Mouse (Mus musculus): ENCODE measurements around the gene Gadd45b. TPM values are rescaled to one million over a fixed set of nuclear protein-coding genes. Genes with fewer than 3 reads are reported as not detected.

The Gadd45b gene
- polyA plus RNA-seq, 1 experiment from 2014 or later = 17.4 TPM

GRCm38 (mm10) chr10:80949081-80949480, 19.2 kb downstream of the Gadd45b start:
- 71% methylated on average over 3 of the region's 3 CpGs for WGBS
- Histone ChIP-seq H3K9me3 (replicated peaks; ENCODE audit: low read length) (no peaks in the 10 kb centered on the region), H3K27me3 (ENCODE audit: insufficient read depth, low read length) (no peaks in the 10 kb centered on the region), H3K4me2 (ENCODE audit: low read length) (no peak overlapping the region), H3K27ac (no peak overlapping the region), H3K9ac (ENCODE audit: low read depth, low read length) (no peak overlapping the region), H3K36me3 (ENCODE audit: insufficient read depth, low read length) (no peaks in the 10 kb centered on the region), H3K4me3 (replicated peaks; ENCODE audit: low read depth, low read length) (no peak overlapping the region), H3K4me1 (replicated peaks; ENCODE audit: insufficient read depth, low read length) (no peaks in the 10 kb centered on the region; the same call in none of the 2 replicates)
- no peak for TF ChIP-seq CTCF (IDR thresholded peaks at IDR 0.05; ENCODE audit: low read depth)
- no peak for DNase-seq (ENCODE audit: low spot score)
- no peak for ATAC-seq (replicated peaks; ENCODE audit: low FRiP score, low read depth)

- no peak for TF ChIP-seq CTCF (IDR thresholded peaks at IDR 0.05; ENCODE audit: low read depth)
- H3K9me3 ChIP-seq (replicated peaks; ENCODE audit: low read length) = no peaks in the 10 kb centered on the region
- H3K27me3 ChIP-seq (ENCODE audit: insufficient read depth, low read length) = no peaks in the 10 kb centered on the region
- no peak overlapping the region for H3K9ac ChIP-seq (ENCODE audit: low read depth, low read length)
- no peaks in the 10 kb centered on the region; the same call in none of the 2 replicates for H3K4me1 ChIP-seq (replicated peaks; ENCODE audit: insufficient read depth, low read length)
- H3K4me2 ChIP-seq (ENCODE audit: low read length) = no peak overlapping the region
- DNase-seq (ENCODE audit: low spot score) (no peak), ATAC-seq (replicated peaks; ENCODE audit: low FRiP score, low read depth) (no peak)
- H3K27ac ChIP-seq = no peak overlapping the region
- 39% methylated on average over 5 of the region's 5 CpGs for WGBS
- no peak overlapping the region for H3K4me3 ChIP-seq (replicated peaks; ENCODE audit: low read depth, low read length)
- no peaks in the 10 kb centered on the region for H3K36me3 ChIP-seq (ENCODE audit: insufficient read depth, low read length)
Observed at GRCm38 (mm10) chr10:80950314-80950713, 20.4 kb downstream of the Gadd45b start.

DNA sequence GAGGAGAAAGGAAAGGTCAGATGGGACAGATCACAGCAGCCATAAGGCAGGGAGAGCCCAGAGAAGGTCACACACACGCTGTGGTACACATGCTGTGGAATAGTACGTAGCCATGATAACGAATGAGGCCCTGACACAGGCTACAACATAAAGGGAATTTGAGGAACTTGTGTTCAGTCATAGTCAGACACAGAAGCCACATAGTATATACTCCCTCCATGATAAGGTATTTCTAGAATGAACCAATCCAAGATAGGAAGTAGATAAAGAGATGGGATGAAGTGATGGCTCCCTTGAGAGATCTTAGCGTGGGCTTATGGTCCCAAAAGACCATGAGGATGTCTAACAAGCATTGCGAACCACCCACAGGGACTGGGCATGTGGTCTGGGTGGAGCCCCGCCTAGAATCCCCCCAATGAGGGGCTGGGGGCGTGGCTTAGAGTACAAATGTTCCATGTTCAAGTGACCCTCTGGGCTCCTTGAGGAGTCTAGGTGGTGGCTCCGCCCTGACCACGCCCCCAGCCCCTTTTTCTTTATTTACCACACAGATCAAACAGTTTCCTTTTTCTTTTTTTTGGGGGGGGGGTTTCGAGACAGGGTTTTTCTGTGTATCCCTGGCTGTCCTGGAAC, 22.0 kb downstream of the Gadd45b start:
- Histone ChIP-seq H3K9me3 (replicated peaks; ENCODE audit: low read length) (no peaks in the 10 kb centered on the region), H3K4me2 (ENCODE audit: low read length) (no peak overlapping the region), H3K27me3 (ENCODE audit: insufficient read depth, low read length) (no peaks in the 10 kb centered on the region), H3K4me3 (replicated peaks; ENCODE audit: low read depth, low read length) (no peak overlapping the region), H3K36me3 (ENCODE audit: insufficient read depth, low read length) (no peaks in the 10 kb centered on the region), H3K4me1 (replicated peaks; ENCODE audit: insufficient read depth, low read length) (no peaks in the 10 kb centered on the region; the same call in none of the 2 replicates), H3K9ac (ENCODE audit: low read depth, low read length) (no peak overlapping the region), H3K27ac (no peak overlapping the region)
- ATAC-seq (replicated peaks; ENCODE audit: low FRiP score, low read depth) (no peak), DNase-seq (ENCODE audit: low spot score) (no peak)
- no peak for TF ChIP-seq CTCF (IDR thresholded peaks at IDR 0.05; ENCODE audit: low read depth)
- WGBS = 78% methylated on average over 10 of the region's 10 CpGs

DNA sequence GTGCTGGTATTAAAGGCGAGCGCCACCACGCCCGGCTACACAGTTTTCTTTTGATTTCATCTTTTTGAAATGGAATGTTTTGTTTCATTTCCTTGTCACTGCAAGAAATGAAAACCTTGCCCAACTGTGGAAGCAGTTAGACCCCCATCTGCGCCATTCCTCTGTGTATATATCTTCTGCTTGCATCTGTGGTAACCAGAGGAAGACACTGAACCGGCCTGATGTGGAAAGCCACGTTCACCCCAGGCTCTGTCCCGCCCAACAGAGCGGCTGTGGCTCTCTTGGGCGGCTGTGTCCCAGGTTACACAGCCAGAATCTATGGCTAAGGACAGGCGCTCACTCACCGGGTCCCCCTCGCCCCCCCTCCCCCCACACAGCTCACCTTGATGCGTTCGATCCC, 22.6 kb downstream of the Gadd45b start:
- Histone ChIP-seq H3K4me2 (ENCODE audit: low read length) (no peak overlapping the region), H3K9me3 (replicated peaks; ENCODE audit: low read length) (no peaks in the 10 kb centered on the region), H3K4me1 (replicated peaks; ENCODE audit: insufficient read depth, low read length) (no peaks in the 10 kb centered on the region; the same call in none of the 2 replicates), H3K9ac (ENCODE audit: low read depth, low read length) (no peak overlapping the region), H3K27ac (no peak overlapping the region), H3K36me3 (ENCODE audit: insufficient read depth, low read length) (no peaks in the 10 kb centered on the region), H3K27me3 (ENCODE audit: insufficient read depth, low read length) (no peaks in the 10 kb centered on the region), H3K4me3 (replicated peaks; ENCODE audit: low read depth, low read length) (no peak overlapping the region)
- no peak for DNase-seq (ENCODE audit: low spot score)
- 77% methylated on average over 15 of the region's 15 CpGs for WGBS
- ATAC-seq (replicated peaks; ENCODE audit: low FRiP score, low read depth) = no peak
- TF ChIP-seq CTCF (IDR thresholded peaks at IDR 0.05; ENCODE audit: low read depth) = no peak

DNA sequence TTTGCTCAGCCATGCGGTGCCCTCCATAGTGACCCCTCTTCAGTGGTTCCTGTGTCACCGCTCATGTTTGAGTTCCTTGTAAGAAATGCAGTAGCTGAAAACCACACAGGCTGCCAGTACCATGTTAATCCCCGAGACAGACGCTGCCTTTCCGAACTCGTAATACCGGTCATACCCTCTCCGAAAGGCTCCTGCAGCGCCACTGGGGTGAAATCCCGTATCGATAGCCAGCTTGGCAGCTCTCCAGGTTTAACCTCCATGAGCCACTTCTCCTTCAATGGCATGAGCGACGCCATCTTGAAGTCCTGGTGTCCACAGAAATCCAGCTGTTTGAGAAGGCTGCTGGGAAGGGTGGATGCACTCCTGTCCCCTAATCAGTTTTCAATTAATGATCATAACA, 24.5 kb downstream of the Gadd45b start:
- no peak for DNase-seq (ENCODE audit: low spot score)
- WGBS = 77% methylated on average over 13 of the region's 13 CpGs

DNA sequence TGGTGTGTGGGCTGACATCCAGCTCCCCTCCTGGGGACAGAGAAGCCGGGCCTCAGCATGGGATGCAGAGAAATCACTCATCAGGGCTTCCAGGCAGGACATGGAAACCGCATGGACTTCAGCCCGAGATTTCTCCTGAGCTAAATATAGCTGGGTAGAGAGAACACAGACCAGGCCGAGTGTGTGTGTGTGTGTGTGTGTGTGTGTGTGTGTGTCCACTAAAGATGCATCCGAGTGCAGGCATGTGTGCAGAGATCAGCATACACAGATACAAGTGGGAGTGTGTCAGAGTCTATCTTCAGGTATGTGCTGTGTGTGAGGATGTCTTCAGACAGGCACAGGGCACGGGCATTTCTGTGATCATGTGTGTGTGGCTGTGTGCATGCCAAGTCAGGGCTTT, 25.0 kb downstream of the Gadd45b start:
- Histone ChIP-seq H3K27ac (0 out of 2 replicates have a peak overlapping the region, but pooled peaks have one; percentile 19), H3K4me1 (replicated peaks; ENCODE audit: insufficient read depth, low read length) (no peaks in the 10 kb centered on the region), H3K9ac (ENCODE audit: low read depth, low read length) (no peak overlapping the region), H3K4me3 (replicated peaks; ENCODE audit: low read depth, low read length) (no peak overlapping the region), H3K36me3 (ENCODE audit: insufficient read depth, low read length) (no peaks in the 10 kb centered on the region), H3K9me3 (replicated peaks; ENCODE audit: low read length) (no peaks in the 10 kb centered on the region), H3K27me3 (ENCODE audit: insufficient read depth, low read length) (no peaks in the 10 kb centered on the region), H3K4me2 (ENCODE audit: low read length) (no peak overlapping the region)
- ATAC-seq (replicated peaks; ENCODE audit: low FRiP score, low read depth) (peak; percentile 25; the same call in 1 of the 2 replicates), DNase-seq (ENCODE audit: low spot score) (no peak)
- no peak for TF ChIP-seq CTCF (IDR thresholded peaks at IDR 0.05; ENCODE audit: low read depth)
- WGBS = 57% methylated on average over 6 of the region's 6 CpGs

More for the DNA sequence above, 24.5 kb downstream of the Gadd45b start:
- no peaks in the 10 kb centered on the region for H3K27me3 ChIP-seq (ENCODE audit: insufficient read depth, low read length)
- no peak overlapping the region for H3K4me2 ChIP-seq (ENCODE audit: low read length)
- H3K27ac ChIP-seq = no peak overlapping the region
- TF ChIP-seq CTCF (IDR thresholded peaks at IDR 0.05; ENCODE audit: low read depth) = no peak
- no peaks in the 10 kb centered on the region for H3K36me3 ChIP-seq (ENCODE audit: insufficient read depth, low read length)
- no peaks in the 10 kb centered on the region for H3K4me1 ChIP-seq (replicated peaks; ENCODE audit: insufficient read depth, low read length)
- H3K4me3 ChIP-seq (replicated peaks; ENCODE audit: low read depth, low read length) = no peak overlapping the region
- no peak for ATAC-seq (replicated peaks; ENCODE audit: low FRiP score, low read depth)
- no peaks in the 10 kb centered on the region for H3K9me3 ChIP-seq (replicated peaks; ENCODE audit: low read length)
- no peak overlapping the region for H3K9ac ChIP-seq (ENCODE audit: low read depth, low read length)

Data from kidney, postnatal 0 days (tissue).